36 mouse cellular contexts compared by ENCODE assay signal in the genomic region with DNA sequence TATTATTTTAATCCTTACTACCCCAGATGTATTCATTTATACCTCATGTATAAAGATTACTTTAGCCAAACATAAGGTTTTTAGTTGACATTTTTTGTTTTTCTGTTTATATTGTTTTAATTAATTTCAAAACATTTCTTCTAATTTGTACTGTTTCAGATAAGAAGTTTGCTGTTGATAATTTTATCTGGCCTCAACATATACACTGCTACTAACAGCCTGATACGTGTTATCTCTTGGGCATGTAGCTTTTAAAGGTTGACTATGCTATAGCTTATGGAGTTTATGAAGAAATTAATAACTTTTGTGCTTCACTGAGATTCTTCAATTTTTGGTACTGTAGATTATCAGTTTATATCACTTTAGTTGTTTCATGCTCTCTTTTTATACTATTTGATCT.
"Had no signal": no experiment of that assay in that cellular context is flagged by ENCODE, and none has a peak within 500 bp of the region (broad histone marks: within the 10 kb centered on the region; RNA-seq: fewer than 3 reads in every experiment).

No protein-coding gene starts in this region.

- H3K9me3 ChIP-seq: heart, embryonic 10.5 days; heart, embryonic 13.5 days; heart, embryonic 15.5 days; hindbrain, embryonic 10.5 days; hindbrain, embryonic 12.5 days; hindbrain, embryonic 13.5 days; hindbrain, embryonic 15.5 days; intestine, embryonic 15.5 days; kidney, embryonic 15.5 days had no signal

- H3K9ac ChIP-seq: heart, embryonic 12.5 days; heart, embryonic 13.5 days; heart, embryonic 15.5 days; hindbrain, embryonic 12.5 days; hindbrain, embryonic 13.5 days; hindbrain, embryonic 14.5 days; hindbrain, embryonic 15.5 days; intestine, embryonic 15.5 days; kidney, embryonic 15.5 days had no signal

- H3K4me1 ChIP-seq: heart, embryonic 10.5 days; heart, embryonic 12.5 days; heart, embryonic 13.5 days; heart, embryonic 15.5 days; hindbrain, embryonic 10.5 days; hindbrain, embryonic 12.5 days; hindbrain, embryonic 13.5 days; hindbrain, embryonic 15.5 days; intestine, embryonic 15.5 days; kidney, embryonic 15.5 days had no signal

- H3K36me3 ChIP-seq: heart, embryonic 10.5 days; heart, embryonic 12.5 days; heart, embryonic 13.5 days; heart, embryonic 15.5 days; hindbrain, embryonic 10.5 days; hindbrain, embryonic 12.5 days; hindbrain, embryonic 13.5 days; hindbrain, embryonic 15.5 days; intestine, embryonic 15.5 days; kidney, embryonic 15.5 days had no signal

- ATAC-seq: hindbrain, embryonic 16.5 days; hindbrain, postnatal 0 days; inflammation-experienced regulatory T-cells, adult 6 months; intestine, embryonic 15.5 days; intestine, embryonic 16.5 days; intestine, postnatal 0 days had no signal

- H3K4me2 ChIP-seq: heart, embryonic 11.5 days; heart, embryonic 12.5 days; heart, embryonic 13.5 days; heart, embryonic 15.5 days; hindbrain, embryonic 12.5 days; hindbrain, embryonic 13.5 days; hindbrain, embryonic 14.5 days; hindbrain, embryonic 15.5 days; intestine, embryonic 15.5 days; kidney, embryonic 15.5 days had no signal

- H3K27ac ChIP-seq: heart, embryonic 10.5 days; heart, embryonic 13.5 days; heart, embryonic 15.5 days; hindbrain, embryonic 10.5 days; hindbrain, embryonic 12.5 days; hindbrain, embryonic 13.5 days; hindbrain, embryonic 14.5 days; hindbrain, embryonic 15.5 days; hindbrain, postnatal 0 days; intestine, embryonic 15.5 days; kidney, embryonic 15.5 days; kidney, postnatal 0 days; layer of hippocampus, adult 2 months; left cerebral cortex, adult 2 months had no signal

- H3K27me3 ChIP-seq: heart, embryonic 12.5 days; heart, embryonic 13.5 days; heart, embryonic 15.5 days; hindbrain, embryonic 12.5 days; hindbrain, embryonic 13.5 days; hindbrain, embryonic 15.5 days; intestine, embryonic 15.5 days; kidney, embryonic 15.5 days had no signal

- DNase-seq: heart, postnatal 10 days; heart, postnatal 14 days; heart, postnatal 36 days; heart, postnatal 4 days; kidney, adult 11 months; kidney, adult 18-20 months; kidney, adult 2 months; kidney, adult 8-10 months; kidney, adult 9 months; kidney, postnatal 10 days; kidney, postnatal 14 days; kidney, postnatal 25 days; kidney, postnatal 36 days; kidney, postnatal 4 days; layer of hippocampus, adult 9-11 months; layer of hippocampus, postnatal 36 days had no signal

- H3K4me3 ChIP-seq: heart, embryonic 10.5 days; heart, embryonic 12.5 days; heart, embryonic 13.5 days; heart, embryonic 15.5 days; hindbrain, embryonic 10.5 days; hindbrain, embryonic 12.5 days; hindbrain, embryonic 13.5 days; hindbrain, embryonic 15.5 days; intestine, embryonic 15.5 days; kidney, embryonic 15.5 days; layer of hippocampus, adult 2 months; left cerebral cortex, adult 2 months had no signal
